Mouse (Mus musculus) lung, embryonic 14.5 days (tissue): ENCODE measurements around the gene Chmp5. TPM values are rescaled to one million over a fixed set of nuclear protein-coding genes. Genes with fewer than 3 reads are reported as not detected.
"Not testable (repeated sequence)": the region's sequence is repeated elsewhere in the genome, so short reads cannot be mapped to it uniquely, and the experiment has no call there.

Experiments
- ATAC-seq: fragments of 200-750 bp; cut with Nextera tagmentation; 2 replicates; pipeline ENCODE4 v1.8.0; 2017; ENCODE audit warnings: mild to moderate bottlenecking, moderate TSS enrichment, moderate library complexity; ENCODE audit not compliant: insufficient read depth
- DNase-seq: peaks from one replicate; pipeline ENCODE4 v3.0.0-alpha.2; 2015
- H3K27ac ChIP-seq: fragments of 300-500 bp; sonication (generic); 2 replicates; pipeline ENCODE4 v1.5.1; 2014; ENCODE audit warnings: low read depth, mild to moderate bottlenecking, moderate library complexity
- H3K27me3 ChIP-seq: fragments of 300-500 bp; sonication (generic); 2 replicates; pipeline ENCODE4 v1.6.1; 2014; ENCODE audit warnings: low read length, control low read depth; ENCODE audit not compliant: insufficient read depth
- H3K36me3 ChIP-seq: fragments of 300-500 bp; sonication (generic); 2 replicates; pipeline ENCODE4 v1.6.1; 2014; ENCODE audit warnings: control low read depth; ENCODE audit not compliant: insufficient read depth
- H3K4me1 ChIP-seq: fragments of 300-500 bp; sonication (generic); 2 replicates; pipeline ENCODE4 v1.6.1; 2014; ENCODE audit warnings: antibody characterized with exemption, control low read depth; ENCODE audit not compliant: insufficient read depth
- H3K4me2 ChIP-seq: fragments of 300-500 bp; sonication (generic); 2 replicates; pipeline ENCODE4 v1.6.1; 2014; ENCODE audit warnings: mild to moderate bottlenecking
- H3K4me3 ChIP-seq: fragments of 300-500 bp; sonication (generic); 2 replicates; pipeline ENCODE4 v1.5.1; 2014; ENCODE audit warnings: low read depth, low read length
- H3K9ac ChIP-seq: fragments of 300-500 bp; sonication (generic); 2 replicates; pipeline ENCODE4 v1.6.1; 2014
- H3K9me3 ChIP-seq: fragments of 300-500 bp; sonication (generic); 2 replicates; pipeline ENCODE4 v1.6.1; 2016; ENCODE audit warnings: low read depth, low read length, control low read depth
- CTCF ChIP-seq: IDR thresholded peaks from 2 replicates; pipeline ENCODE4 v1.5.1; 2016; ENCODE audit warnings: antibody characterized with exemption, low read depth
- WGBS: fragments of 180-500 bp; shearing (Covaris S2); extraction: QIAGEN DNeasy Blood & Tissue Kit; methylation state at CpG from one replicate; pipeline ENCODE4 v1.1.7; 2014; 5-methylcytosine and 5-hydroxymethylcytosine counted together
- polyA plus RNA-seq: library from polyadenylated mRNA; unstranded; fragments of >200 nt; fragmentation: Nextera tagmentation; extraction: Ambion mirVana; gene quantifications from 2 replicates; pipeline ENCODE4 v1.2.1, GENCODE M21; 2014

Chmp5 gene
- polyA plus RNA-seq, 1 experiment from 2014 or later = 90.7 TPM

- Histone ChIP-seq H3K27me3 (no peaks in the 10 kb centered on the region), H3K9me3 (no peaks in the 10 kb centered on the region), H3K4me2 (no peak overlapping the region), H3K4me3 (no peak overlapping the region), H3K36me3 (no peaks in the 10 kb centered on the region), H3K9ac (no peak overlapping the region), H3K27ac (no peak overlapping the region), H3K4me1 (no peaks in the 10 kb centered on the region)
- ATAC-seq (no peak), DNase-seq (no peak)
- whole genome bisulfite sequencing = 50% methylated on average over 3 of the region's 3 CpGs
- TF ChIP-seq CTCF = no peak
Observed at GRCm38 (mm10) chr4:40925568-40925967, 22.6 kb upstream of the Chmp5 start.

- no peak for ATAC-seq
- 80% methylated on average over 7 of the region's 7 CpGs for WGBS
Observed at GRCm38 (mm10) chr4:40929046-40929445, 19.2 kb upstream of the Chmp5 start.

DNA sequence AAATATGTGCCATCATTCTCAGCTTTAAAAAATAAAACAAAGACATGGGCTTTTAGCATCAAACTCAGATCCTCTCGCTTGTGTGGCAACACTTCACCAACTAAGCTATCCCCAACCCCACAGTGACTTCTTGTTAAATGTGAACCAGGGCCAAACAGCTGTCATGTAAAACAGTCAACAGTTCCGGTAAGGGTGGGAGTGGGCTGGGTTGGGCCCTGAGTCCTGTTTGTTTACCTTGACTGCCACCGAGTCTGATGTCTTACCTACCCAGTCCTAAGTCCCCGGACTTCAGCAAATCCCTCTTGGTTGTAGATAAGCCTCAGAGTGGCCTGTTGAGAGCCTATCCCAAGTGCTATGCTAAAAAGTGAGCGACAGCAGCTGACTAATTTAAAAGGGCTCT is 14.5 kb upstream of the Chmp5 start:
- no peaks in the 10 kb centered on the region for H3K27me3 ChIP-seq
- 74% methylated on average over 5 of the region's 5 CpGs for WGBS
- no peak overlapping the region for H3K9ac ChIP-seq
- no peaks in the 10 kb centered on the region for H3K9me3 ChIP-seq
- TF ChIP-seq CTCF = no peak
- H3K36me3 ChIP-seq = peaks cover 57% of the 10 kb centered on the region
- ATAC-seq = no peak
- no peaks in the 10 kb centered on the region for H3K4me1 ChIP-seq
- no peak overlapping the region for H3K4me3 ChIP-seq
- DNase-seq = no peak
- no peak overlapping the region for H3K27ac ChIP-seq
- H3K4me2 ChIP-seq = no peak overlapping the region

More at GRCm38 (mm10) chr4:40929046-40929445, 19.2 kb upstream of the Chmp5 start:
- H3K4me3 ChIP-seq = no peak overlapping the region
- no peaks in the 10 kb centered on the region for H3K9me3 ChIP-seq
- no peak overlapping the region for H3K27ac ChIP-seq
- no peak overlapping the region for H3K9ac ChIP-seq
- H3K4me1 ChIP-seq = no peaks in the 10 kb centered on the region
- TF ChIP-seq CTCF = no peak
- no peak for DNase-seq
- H3K27me3 ChIP-seq = no peaks in the 10 kb centered on the region
- H3K36me3 ChIP-seq = peaks cover 19% of the 10 kb centered on the region
- no peak overlapping the region for H3K4me2 ChIP-seq

DNA sequence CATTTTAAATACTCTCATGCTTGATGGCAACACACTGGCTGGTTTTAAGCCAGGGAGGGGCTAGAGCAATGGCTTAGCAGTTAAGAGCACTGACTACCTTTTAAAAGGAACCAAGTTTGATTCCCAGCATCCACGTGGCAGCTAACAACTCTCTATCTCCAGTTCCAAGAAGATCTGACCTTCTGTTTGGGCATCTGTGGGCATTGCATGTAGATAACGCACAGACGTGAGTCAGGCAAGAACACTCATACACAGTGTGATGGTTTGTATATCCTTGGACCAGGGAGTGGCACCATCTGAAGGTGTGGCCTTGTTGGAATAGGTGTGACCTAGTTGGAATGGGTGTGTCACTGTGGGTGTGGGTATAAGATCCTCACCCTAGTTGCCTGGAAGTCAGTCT is 13.8 kb upstream of the Chmp5 start:
- H3K36me3 ChIP-seq = peaks cover 64% of the 10 kb centered on the region
- not testable (repeated sequence) for H3K9ac ChIP-seq, DNase-seq, H3K27me3 ChIP-seq, H3K27ac ChIP-seq, H3K4me3 ChIP-seq, H3K4me2 ChIP-seq, ATAC-seq, H3K9me3 ChIP-seq, H3K4me1 ChIP-seq
- WGBS = 89% methylated on average over 3 of the region's 3 CpGs

DNA sequence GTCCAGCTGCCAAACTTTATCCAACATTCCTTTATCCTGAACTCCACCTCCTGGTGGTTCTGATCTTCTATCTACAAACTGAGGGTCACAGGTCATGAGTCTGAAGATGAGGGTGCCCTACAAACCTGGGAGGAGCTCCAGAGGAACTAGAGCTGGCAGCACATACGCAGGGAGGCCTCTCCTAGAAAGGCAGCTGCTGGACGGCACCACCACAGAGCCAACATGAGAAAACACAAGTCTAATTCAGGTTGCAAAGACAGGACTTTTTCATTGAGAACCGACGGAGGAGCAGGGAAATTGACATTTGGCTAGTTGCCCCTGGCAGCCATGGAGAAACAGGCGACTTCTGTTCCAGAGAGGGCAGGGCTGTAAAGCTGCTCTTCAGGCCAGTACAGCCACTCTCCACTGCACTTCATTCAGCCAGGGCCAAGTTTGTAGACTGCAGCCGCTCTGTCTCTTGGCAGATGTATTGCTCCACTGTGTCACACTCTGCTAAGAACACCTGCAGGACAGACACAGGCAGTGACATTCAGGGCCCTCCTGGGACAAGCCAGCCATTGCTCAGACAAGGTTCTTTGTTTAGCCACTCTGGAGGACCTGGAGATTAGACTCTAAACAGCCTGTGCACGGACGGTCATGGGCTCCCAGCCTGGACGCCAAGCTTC is 11.9 kb upstream of the Chmp5 start:
- no peak overlapping the region for H3K4me3 ChIP-seq
- 84% methylated on average over 9 of the region's 9 CpGs for WGBS
- H3K9me3 ChIP-seq = no peaks in the 10 kb centered on the region
- H3K4me1 ChIP-seq = no peaks in the 10 kb centered on the region
- no peak overlapping the region for H3K4me2 ChIP-seq
- TF ChIP-seq CTCF = no peak
- ATAC-seq (no peak), DNase-seq (no peak)
- H3K27me3 ChIP-seq = no peaks in the 10 kb centered on the region
- H3K9ac ChIP-seq = no peak overlapping the region
- H3K27ac ChIP-seq = no peak overlapping the region
- H3K36me3 ChIP-seq = peaks cover 83% of the 10 kb centered on the region

DNA sequence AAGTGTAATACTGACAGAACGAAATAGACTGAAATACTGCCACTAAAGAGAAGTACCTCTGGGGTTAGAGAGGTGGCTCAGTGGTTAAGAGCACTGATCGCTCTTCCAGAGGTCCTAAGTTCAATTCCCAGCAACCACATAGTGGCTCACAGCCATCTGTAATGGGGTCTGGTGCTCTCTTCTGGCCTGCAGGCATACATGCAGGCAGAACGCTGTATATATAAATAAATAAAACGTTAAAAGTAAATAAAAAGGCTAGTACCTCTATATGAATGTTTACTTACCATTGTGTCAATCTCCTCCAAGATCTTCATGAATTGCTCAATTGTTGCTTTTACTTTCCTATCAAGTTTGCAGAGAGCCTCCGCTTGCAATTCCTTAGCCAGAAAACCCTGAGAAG is 9.4 kb upstream of the Chmp5 start:
- no peak overlapping the region for H3K4me2 ChIP-seq
- no peak overlapping the region for H3K27ac ChIP-seq
- H3K4me1 ChIP-seq = no peaks in the 10 kb centered on the region
- 89% methylated on average over 5 of the region's 5 CpGs for WGBS
- no peaks in the 10 kb centered on the region for H3K9me3 ChIP-seq
- H3K36me3 ChIP-seq = peaks cover 85% of the 10 kb centered on the region
- DNase-seq = no peak
- no peak for TF ChIP-seq CTCF
- ATAC-seq = no peak
- no peak overlapping the region for H3K4me3 ChIP-seq
- no peaks in the 10 kb centered on the region for H3K27me3 ChIP-seq
- no peak overlapping the region for H3K9ac ChIP-seq

DNA sequence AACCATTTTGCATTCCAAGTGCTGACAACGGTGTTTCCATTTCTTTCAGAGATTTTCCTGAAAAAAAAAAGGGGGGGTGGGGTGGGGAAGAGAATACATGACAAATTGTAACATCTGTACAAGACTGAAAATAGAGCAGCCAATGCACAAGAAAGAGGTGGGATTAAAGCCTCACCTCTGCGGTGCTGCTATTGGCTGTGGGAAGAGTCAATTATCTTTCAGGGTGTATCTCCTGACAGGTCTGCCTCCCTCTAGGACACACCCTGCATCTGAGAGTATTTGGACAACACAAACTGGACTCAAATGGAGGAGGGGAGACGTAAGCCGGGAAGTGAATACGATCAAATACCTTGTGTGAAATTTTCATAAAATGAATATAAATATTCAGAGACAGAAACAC is 4.6 kb upstream of the Chmp5 start:
- H3K36me3 ChIP-seq = peaks cover 68% of the 10 kb centered on the region
- 0 out of 2 replicates have a peak, but pooled peaks cover 3% of the 10 kb centered on the region for H3K4me1 ChIP-seq
- no peak overlapping the region for H3K27ac ChIP-seq
- no peak overlapping the region for H3K4me2 ChIP-seq
- H3K9me3 ChIP-seq = no peaks in the 10 kb centered on the region
- ATAC-seq = no peak
- no peak overlapping the region for H3K4me3 ChIP-seq
- no peak overlapping the region for H3K9ac ChIP-seq
- WGBS = 96% methylated on average over 5 of the region's 5 CpGs
- no peak for TF ChIP-seq CTCF
- no peak for DNase-seq
- no peaks in the 10 kb centered on the region for H3K27me3 ChIP-seq
